Mouse (Mus musculus) naive thymus-derived CD4-positive, alpha-beta T cell, adult 2 months (primary cell): ENCODE measurements around the gene Ralbp1.

ENCODE experiments used
- DNase-seq: peaks from one replicate; pipeline ENCODE4 v3.0.0-alpha.2; 2011; ENCODE audit warnings: low read depth

Ralbp1 gene

DNA sequence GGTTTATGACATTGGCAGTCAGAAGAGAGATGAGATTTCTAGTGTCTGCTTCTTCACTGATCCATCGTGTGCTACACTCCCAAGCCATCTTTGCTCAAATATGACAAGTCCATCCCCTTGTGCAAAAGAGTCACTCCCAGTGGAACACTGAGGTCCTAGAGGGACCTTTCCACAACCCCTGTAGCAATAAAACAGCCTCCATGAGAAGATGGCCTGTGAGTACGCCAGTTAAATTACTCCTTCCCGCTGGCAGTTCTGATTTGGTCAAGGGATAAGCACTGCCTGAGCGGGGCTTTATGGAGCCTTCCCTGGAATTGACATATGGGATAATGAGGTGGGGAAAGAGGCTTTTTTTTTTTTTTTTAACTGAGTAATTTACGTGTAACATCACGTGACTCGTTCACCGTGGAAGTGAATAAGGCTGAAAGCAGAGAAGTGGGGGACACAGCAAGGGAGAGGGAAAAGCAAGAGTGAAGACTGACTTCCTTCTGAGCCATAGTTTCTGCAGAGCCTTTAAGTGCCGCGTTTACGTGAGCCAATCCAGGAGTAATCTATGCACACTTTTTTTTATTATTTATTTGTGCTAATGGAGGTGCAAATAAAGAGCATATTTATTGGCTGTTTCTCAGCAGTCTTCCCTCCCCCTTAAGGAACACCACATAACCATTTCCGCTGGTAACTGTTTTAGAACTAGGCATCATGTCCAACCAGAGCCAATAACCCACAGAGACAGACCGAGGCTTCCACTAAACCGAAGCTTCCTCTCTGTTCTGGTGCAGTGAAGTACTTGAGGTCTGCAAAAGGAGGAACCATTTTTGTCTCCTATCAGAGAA lies at the start of gene Ralbp1:
Gene Ralbp1, minus strand, starts transcription at position 102 of the 833 bp plus-strand sequence.
- peak; percentile 56 for DNase-seq

GRCm38 (mm10) chr17:65933741-65934140 lies 48.1 kb upstream of the Ralbp1 start:
- peak; percentile 55 for DNase-seq

GRCm38 (mm10) chr17:65931525-65931924 lies 45.9 kb upstream of the Ralbp1 start:
- DNase-seq: no peak

DNA sequence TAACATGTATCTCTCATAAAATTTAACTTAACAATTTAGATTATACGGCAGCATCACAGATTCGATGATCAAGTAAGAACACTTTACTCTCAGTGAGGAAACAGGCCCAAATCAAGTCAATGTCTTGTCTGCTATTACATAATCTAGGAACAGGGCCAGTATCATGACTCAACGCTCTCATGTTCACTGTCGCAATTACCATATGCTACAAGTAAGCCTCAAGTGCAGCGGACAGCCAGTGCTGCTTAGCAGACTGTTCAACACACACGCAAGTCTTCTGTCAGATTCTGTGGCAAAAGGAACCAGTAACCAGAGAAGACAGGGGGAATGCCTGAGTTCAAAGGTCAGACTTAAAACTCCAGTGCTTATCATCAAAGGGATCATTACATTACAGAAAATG lies 45.4 kb upstream of the Ralbp1 start:
- no peak for DNase-seq

- no peak for DNase-seq
Observed at GRCm38 (mm10) chr17:65930158-65930826, 44.7 kb upstream of the Ralbp1 start.

DNA sequence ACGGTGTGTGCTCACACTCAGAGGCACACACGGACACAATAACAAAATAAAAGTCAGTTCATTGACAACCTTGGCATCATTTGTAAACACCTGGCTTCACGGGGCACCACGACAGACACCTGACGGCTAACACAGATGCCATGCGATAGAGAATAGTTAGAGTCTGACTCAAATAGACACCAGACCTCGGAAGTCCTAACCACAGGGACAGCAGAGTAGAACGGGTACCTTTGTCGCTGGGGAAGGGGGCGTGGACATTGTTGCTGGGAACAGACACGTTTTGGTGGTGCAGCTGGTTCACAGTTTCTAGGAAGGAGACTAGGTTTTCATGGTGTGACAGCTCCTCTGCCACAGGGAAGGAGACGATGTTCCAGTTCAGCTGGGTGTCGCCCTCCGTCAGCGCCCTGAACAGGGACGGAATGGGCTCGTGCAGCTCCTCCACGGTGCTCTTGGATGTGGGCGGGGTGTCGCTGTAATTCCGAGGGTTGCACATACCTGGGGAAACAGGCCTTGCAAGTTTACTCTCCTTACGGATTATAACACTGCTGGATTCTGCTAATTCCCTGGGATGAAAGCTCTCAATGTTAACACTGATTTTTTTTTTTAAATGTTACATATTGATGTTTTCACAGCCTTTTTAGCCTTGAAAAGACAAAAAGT lies 43.9 kb upstream of the Ralbp1 start:
- DNase-seq: no peak

GRCm38 (mm10) chr17:65927077-65927476 lies 41.5 kb upstream of the Ralbp1 start:
- no peak for DNase-seq

DNA sequence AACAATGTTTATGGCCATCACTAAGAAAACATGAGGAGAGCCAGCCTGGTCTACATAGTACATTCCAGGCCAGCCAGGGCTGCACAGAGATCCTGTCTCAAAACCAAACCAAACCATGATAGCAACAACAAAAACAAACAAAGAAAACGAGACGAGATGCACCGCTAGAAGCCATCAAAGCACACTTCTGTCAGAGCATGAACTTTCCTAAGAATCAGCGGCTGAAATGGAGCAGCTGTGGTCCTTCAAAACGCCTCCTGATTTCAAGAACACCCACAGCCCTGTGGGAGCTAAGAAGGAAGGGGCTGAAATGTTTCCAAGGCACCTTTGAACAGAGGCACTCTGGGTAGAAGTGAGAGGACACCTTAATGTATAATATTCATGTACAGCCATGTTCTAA lies 38.6 kb upstream of the Ralbp1 start:
- no peak for DNase-seq

GRCm38 (mm10) chr17:65921975-65922374 lies 36.4 kb upstream of the Ralbp1 start:
- DNase-seq: no peak

- no peak for DNase-seq
Observed at GRCm38 (mm10) chr17:65919235-65919634, 33.6 kb upstream of the Ralbp1 start.

- DNase-seq: no peak
Observed at GRCm38 (mm10) chr17:65916135-65916668, 30.6 kb upstream of the Ralbp1 start.

DNA sequence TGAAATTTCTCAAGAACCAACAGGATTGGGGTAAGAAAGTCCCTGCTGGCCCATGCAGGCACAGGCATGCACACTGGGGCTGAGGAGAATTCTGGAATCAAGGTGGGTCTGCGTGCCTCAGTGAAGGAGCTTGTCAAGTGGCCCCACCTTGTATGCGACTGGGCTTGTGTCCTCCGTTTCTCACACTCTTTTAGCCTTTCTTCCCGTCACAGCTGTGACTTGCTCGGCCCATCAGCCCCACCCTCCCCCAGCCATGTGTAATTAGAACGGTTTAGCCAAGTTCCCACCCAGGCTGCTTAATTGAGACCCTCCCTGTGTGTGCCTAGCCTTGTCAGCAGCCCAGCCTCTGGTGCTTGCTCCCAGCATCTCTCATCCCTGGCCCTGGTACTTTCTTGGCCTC lies 28.5 kb upstream of the Ralbp1 start:
- no peak for DNase-seq

DNA sequence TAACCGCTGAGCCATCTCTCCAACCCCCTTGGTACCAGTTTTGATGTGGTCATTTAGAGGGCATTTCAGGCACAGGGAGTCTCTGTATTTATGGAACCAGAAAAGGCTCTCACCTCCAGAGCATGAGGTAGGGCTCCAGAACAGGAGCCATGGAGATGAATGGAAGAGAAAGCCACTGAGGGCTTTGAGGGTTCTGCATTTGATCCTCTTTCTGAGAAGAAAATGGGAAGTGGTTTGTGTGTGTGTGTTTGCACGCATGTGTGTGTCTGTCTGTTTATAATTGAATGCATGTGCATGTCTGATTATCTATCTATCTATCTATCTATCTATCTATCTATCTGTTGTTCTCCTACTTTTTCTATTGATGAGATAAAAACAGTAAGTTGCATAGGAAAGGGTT lies 26.6 kb upstream of the Ralbp1 start:
- no peak for DNase-seq

GRCm38 (mm10) chr17:65911285-65912069 lies 25.9 kb upstream of the Ralbp1 start:
- no peak for DNase-seq

- peak; percentile 27 for DNase-seq
Observed at GRCm38 (mm10) chr17:65908270-65908669, 22.7 kb upstream of the Ralbp1 start.

- peak; percentile 78 for DNase-seq
Observed at GRCm38 (mm10) chr17:65906895-65907401, 21.4 kb upstream of the Ralbp1 start.

GRCm38 (mm10) chr17:65906313-65906894 lies 20.8 kb upstream of the Ralbp1 start:
- DNase-seq: peak; percentile 50

DNA sequence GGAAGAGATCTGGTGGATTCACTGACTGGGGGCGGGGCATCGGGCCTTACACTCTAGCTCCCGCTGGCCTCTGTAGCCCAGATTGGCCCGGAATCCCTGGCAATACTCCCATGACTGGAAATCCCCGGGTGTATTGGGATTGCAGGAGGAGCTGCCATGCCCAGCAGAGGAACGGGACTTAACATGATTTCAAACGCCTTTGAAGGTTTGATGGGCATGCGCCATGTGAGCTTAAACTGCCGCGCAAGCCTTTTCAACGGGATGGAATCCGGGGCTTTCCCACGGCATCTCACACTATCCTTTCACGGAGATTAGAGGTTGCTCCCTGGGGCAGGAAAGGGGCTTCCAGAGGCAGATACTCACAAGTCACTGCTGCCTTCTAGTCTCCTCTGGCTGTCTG lies 19.6 kb upstream of the Ralbp1 start:
- no peak for DNase-seq

GRCm38 (mm10) chr17:65903826-65904225 lies 18.2 kb upstream of the Ralbp1 start:
- no peak for DNase-seq

- DNase-seq: peak; percentile 52
Observed at GRCm38 (mm10) chr17:65903011-65903410, 17.4 kb upstream of the Ralbp1 start.

DNA sequence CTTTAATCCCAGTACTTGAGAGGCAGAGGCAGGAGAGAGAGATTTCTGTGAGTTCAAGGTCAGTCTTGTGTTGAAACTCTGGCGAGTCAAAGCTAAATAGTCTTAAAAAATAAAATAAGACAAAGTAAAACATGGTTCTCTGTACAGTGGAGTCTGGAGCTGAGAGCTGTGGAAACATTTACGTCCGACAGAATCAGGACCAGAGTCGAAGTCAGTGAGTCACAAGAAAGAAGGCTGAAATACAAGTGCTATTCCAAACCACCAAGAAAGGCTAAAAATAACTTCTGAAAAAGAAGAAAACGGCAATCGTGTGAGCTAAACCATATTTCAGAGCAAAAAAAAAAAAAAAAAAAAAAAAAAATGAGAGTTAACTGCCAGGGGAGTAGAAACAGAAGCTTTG lies 16.7 kb upstream of the Ralbp1 start:
- DNase-seq: no peak
